Mouse (Mus musculus) intestine, postnatal 0 days (tissue): ENCODE data around the gene Entpd1. TPM values are rescaled to one million over a fixed set of nuclear protein-coding genes. Genes with fewer than 3 reads are reported as not detected.

Source experiments
- ATAC-seq: fragments of 200-750 bp; cut with Nextera tagmentation; 2 replicates; pipeline ENCODE4 v1.8.0; 2017; ENCODE audit warnings: mild to moderate bottlenecking, moderate TSS enrichment, moderate library complexity
- H3K27ac ChIP-seq: fragments of 300-500 bp; sonication (generic); 2 replicates; pipeline ENCODE4 v1.5.1; 2014; ENCODE audit warnings: mild to moderate bottlenecking, low read depth, low read length, moderate library complexity
- H3K27me3 ChIP-seq: fragments of 300-500 bp; sonication (generic); replicated peaks from 2 replicates; pipeline ENCODE4 v1.6.1; 2014; ENCODE audit warnings: low read length, mixed read lengths; ENCODE audit not compliant: control insufficient read depth, insufficient read depth
- H3K36me3 ChIP-seq: fragments of 300-500 bp; sonication (generic); 2 replicates; pipeline ENCODE4 v1.6.1; 2014; ENCODE audit warnings: mild to moderate bottlenecking, moderate library complexity; ENCODE audit not compliant: control insufficient read depth, insufficient read depth
- H3K4me1 ChIP-seq: fragments of 300-500 bp; sonication (generic); replicated peaks from 2 replicates; pipeline ENCODE4 v1.6.1; 2014; ENCODE audit warnings: antibody characterized with exemption, low read length, mixed read lengths; ENCODE audit not compliant: control insufficient read depth, insufficient read depth
- H3K4me2 ChIP-seq: fragments of 300-500 bp; sonication (generic); replicated peaks from 2 replicates; pipeline ENCODE4 v1.6.1; 2014; ENCODE audit warnings: low read depth, mild to moderate bottlenecking, moderate library complexity
- H3K4me3 ChIP-seq: fragments of 300-500 bp; sonication (generic); 2 replicates; pipeline ENCODE4 v1.5.1; 2014; ENCODE audit warnings: low read depth, low read length
- H3K9ac ChIP-seq: fragments of 300-500 bp; sonication (generic); 2 replicates; pipeline ENCODE4 v1.6.1; 2014; ENCODE audit warnings: mild to moderate bottlenecking, low read depth, low read length
- H3K9me3 ChIP-seq: fragments of 300-500 bp; sonication (generic); 2 replicates; pipeline ENCODE4 v1.6.1; 2016; ENCODE audit warnings: mixed run types; ENCODE audit not compliant: control insufficient read depth
- CTCF ChIP-seq: sonication (generic); IDR thresholded peaks from 2 replicates; pipeline ENCODE4 v1.5.1; 2016; ENCODE audit warnings: low read depth, mild to moderate bottlenecking, control low read depth, antibody characterized with exemption, moderate library complexity
- WGBS: fragments of 180-500 bp; shearing (Covaris S2); extraction: QIAGEN DNeasy Blood & Tissue Kit; methylation state at CpG from one replicate; pipeline ENCODE4 v1.1.7; 2014; 5-methylcytosine and 5-hydroxymethylcytosine counted together
- polyA plus RNA-seq: library from polyadenylated mRNA; unstranded; fragments of >200 nt; fragmentation: Nextera tagmentation; extraction: Ambion mirVana; gene quantifications from 2 replicates; pipeline ENCODE4 v1.2.1, GENCODE M21; 2015

Entpd1 gene
- polyA plus RNA-seq, 1 experiment from 2014 or later: 6.8 TPM

DNA sequence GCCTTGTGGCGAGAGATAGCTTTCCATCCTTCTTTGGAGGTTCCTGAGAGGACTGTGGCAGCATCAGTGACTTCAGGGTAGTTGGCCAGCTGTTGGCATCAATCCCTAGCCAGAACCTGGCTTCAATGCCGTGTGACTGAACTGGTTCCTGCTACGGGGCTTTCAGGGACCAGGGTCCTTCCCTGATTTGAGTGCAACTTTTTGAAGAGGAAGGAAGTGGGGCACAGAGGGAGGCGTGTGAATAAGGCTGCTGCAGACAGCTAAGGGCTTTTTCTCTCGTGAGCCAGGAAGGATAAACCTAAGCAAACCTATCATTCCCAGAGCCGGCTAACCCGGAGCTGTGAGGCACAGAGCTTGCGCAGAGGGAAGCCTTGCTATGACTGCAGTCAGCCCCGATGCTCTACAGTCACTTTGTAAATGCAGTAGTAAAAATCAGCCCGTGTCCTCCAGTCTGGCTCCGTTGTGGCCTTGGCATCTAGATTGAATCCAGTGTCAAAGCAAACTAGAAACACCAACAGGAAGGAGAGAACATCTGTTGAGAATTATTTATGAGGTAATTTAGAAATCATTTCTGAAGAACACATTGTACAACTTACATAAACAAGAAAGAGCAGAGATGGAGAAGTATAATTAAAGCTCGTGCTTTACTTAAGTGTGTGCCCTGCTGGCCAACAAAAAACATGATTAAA is 116.7 kb downstream of the Entpd1 start:
- no peak for TF ChIP-seq CTCF
- WGBS: 56% methylated on average over 12 of the region's 12 CpGs
- H3K27me3 ChIP-seq: no peaks in the 10 kb centered on the region
- H3K4me2 ChIP-seq: no peak overlapping the region
- H3K9me3 ChIP-seq: no peaks in the 10 kb centered on the region
- no peak overlapping the region for H3K4me3 ChIP-seq
- no peak overlapping the region for H3K27ac ChIP-seq
- ATAC-seq: no peak
- H3K9ac ChIP-seq: no peak overlapping the region
- H3K4me1 ChIP-seq: no peaks in the 10 kb centered on the region
- no peaks in the 10 kb centered on the region for H3K36me3 ChIP-seq

DNA sequence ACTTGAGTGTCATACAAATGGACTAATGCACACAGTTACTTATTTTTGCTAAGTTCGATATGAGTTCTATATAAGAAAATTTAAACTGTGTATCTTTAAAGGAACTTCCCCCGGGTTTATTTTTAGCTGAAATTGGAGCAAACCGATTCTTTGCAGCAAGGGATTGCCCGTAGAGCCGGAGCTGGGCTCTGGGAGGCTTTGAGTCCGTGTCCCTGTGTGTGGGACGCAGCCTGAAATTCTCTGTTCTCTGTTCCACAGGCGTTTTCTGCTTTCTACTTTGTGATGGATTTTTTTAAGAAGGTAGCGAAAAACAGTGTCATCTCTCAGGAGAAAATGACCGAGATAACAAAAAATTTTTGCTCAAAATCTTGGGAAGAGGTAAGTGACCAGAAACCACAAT is 121.2 kb downstream of the Entpd1 start:
- no peaks in the 10 kb centered on the region for H3K4me1 ChIP-seq
- no peak overlapping the region for H3K9ac ChIP-seq
- H3K4me2 ChIP-seq: no peak overlapping the region
- ATAC-seq: no peak
- no peaks in the 10 kb centered on the region for H3K9me3 ChIP-seq
- no peak overlapping the region for H3K4me3 ChIP-seq
- H3K27me3 ChIP-seq: no peaks in the 10 kb centered on the region
- 67% methylated on average over 10 of the region's 10 CpGs for WGBS
- no peak overlapping the region for H3K27ac ChIP-seq
- no peak for TF ChIP-seq CTCF
- H3K36me3 ChIP-seq: no peaks in the 10 kb centered on the region

DNA sequence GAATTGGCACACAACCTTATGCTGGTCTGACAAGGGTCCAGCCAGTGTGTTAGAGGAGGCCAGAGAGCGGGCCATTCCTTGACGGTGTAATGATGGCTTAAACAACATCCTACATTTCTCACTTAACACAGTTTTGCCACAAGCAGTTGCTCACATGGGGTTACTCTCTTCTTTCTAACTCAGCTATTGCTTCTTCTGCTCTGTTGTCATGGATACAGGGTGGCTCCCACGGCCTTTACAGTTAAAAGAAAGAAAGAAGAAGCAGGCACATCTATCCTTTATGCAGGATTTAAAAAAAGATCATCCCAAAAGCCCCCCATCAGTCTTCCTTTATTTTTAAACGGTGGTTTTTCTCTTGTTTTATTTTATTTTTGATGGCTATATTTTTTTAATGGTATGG is 121.7 kb downstream of the Entpd1 start:
- ATAC-seq: no peak
- Histone ChIP-seq H3K36me3 (no peaks in the 10 kb centered on the region), H3K9me3 (no peaks in the 10 kb centered on the region), H3K27me3 (no peaks in the 10 kb centered on the region), H3K4me1 (no peaks in the 10 kb centered on the region), H3K4me2 (no peak overlapping the region), H3K27ac (no peak overlapping the region), H3K9ac (no peak overlapping the region), H3K4me3 (no peak overlapping the region)
- TF ChIP-seq CTCF: no peak
- 73% methylated on average over 4 of the region's 4 CpGs for WGBS

DNA sequence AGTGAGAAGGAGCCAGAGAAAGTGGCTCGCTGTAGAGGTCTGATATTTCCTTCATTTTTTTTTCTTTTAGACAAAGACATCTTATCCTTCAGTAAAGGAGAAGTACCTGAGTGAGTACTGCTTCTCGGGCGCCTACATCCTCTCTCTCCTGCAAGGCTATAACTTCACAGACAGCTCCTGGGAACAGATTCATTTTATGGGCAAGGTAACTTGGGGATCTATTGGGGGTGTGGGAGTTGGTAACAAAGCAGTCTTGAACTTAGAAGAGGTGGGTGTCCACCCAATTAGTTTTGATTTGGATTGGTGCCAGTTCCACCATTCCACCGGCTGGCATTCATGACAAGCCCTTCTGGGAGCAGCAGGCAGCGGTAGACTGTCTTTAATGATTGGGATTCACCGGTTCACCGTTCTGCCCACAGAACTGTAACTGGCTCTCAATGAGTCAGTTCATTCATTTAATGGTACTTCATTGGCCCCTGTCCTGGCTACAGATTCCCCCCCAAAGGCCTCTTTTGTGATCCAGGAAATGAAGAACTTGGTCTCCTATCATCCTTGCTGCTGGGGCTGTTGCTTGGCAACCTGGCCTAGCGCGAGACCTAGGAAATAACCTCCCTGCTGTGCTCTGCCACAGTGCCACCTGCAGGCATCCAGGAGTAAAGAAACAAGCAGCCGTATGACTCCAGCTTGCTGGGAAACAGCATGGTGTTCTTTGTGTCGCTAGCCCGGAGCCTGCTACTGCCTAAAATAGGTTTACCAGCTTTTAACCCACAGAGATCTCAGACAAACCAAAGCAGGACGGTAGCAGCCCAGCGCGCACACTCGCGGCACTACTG is 124.7 kb downstream of the Entpd1 start:
- Histone ChIP-seq H3K27ac (no peak overlapping the region), H3K4me3 (no peak overlapping the region), H3K9ac (no peak overlapping the region), H3K9me3 (no peaks in the 10 kb centered on the region), H3K27me3 (no peaks in the 10 kb centered on the region), H3K4me2 (peak overlapping the region; percentile 55; the same call in 1 of the 2 replicates), H3K4me1 (no peaks in the 10 kb centered on the region), H3K36me3 (no peaks in the 10 kb centered on the region)
- ATAC-seq: peak; percentile 85
- WGBS: 32% methylated on average over 17 of the region's 17 CpGs
- peak; percentile 93 for TF ChIP-seq CTCF

DNA sequence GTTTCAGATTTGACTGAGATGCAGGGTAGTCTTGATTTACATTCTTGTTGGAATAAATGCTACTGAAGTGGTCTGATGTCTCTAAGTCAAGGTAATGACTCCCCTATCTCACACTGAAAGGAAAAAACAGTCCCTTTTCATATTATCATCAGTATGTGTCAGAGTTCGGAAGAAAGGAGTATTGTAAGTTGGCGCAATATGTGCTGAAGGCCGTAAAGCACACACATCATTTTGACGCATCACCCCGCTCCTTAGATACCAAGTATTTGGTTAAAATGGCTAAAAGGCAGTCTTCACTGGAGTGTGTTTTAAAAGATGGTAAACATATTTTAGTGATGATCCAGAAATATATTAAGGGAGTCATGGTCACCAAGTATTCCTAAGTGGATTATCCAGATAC is 125.4 kb downstream of the Entpd1 start:
- Histone ChIP-seq H3K4me1 (no peaks in the 10 kb centered on the region), H3K9ac (no peak overlapping the region), H3K9me3 (no peaks in the 10 kb centered on the region), H3K27ac (no peak overlapping the region), H3K36me3 (no peaks in the 10 kb centered on the region), H3K4me2 (peak overlapping the region; percentile 55; the same call in 1 of the 2 replicates), H3K4me3 (no peak overlapping the region), H3K27me3 (no peaks in the 10 kb centered on the region)
- TF ChIP-seq CTCF: no peak
- ATAC-seq: no peak
- 78% methylated on average over 5 of the region's 5 CpGs for WGBS

DNA sequence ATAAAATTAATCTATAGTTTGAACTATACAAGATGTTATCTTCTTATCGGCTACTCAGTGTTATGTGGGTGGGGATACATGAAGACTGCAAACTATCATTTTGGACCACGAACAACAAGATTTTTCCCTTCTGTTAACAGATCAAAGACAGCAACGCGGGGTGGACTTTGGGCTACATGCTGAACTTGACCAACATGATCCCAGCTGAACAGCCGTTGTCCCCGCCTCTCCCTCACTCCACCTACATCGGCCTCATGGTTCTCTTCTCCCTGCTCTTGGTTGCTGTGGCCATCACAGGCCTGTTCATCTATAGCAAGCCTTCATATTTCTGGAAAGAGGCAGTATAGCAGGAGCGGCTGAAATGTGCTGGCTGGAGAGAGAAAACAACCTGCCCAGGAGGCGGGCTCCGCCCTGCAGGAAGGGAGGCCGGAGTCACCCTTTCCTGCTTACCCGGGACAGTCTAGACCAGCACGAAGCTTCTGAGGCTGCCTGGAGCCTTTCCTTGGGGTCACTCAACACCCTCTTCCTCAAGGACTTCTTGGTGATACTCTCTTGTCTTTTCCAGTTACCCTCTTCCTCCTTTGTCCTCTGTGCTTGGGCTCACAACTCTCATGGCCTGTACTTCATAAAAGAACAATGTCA is 126.6 kb downstream of the Entpd1 start:
- Histone ChIP-seq H3K4me1 (no peaks in the 10 kb centered on the region), H3K27ac (no peak overlapping the region), H3K27me3 (no peaks in the 10 kb centered on the region), H3K9me3 (no peaks in the 10 kb centered on the region), H3K9ac (no peak overlapping the region), H3K36me3 (no peaks in the 10 kb centered on the region), H3K4me2 (no peak overlapping the region), H3K4me3 (no peak overlapping the region)
- no peak for TF ChIP-seq CTCF
- WGBS: 53% methylated on average over 13 of the region's 13 CpGs
- peak; percentile 56 for ATAC-seq
